Mouse (Mus musculus) E14TG2a.4 (cell line): ENCODE measurements around the gene Aifm1.
A peak's percentile ranks its signal among the peaks of the same experiment; 100 is the strongest.

Experiments
- H3K27me3 ChIP-seq: 2 replicates; pipeline ENCODE4 v1.6.1; 2014; ENCODE audit warnings: low read length, control low read depth; ENCODE audit not compliant: insufficient read depth
- H3K36me3 ChIP-seq: 2 replicates; pipeline ENCODE4 v1.6.1; 2014; ENCODE audit warnings: low read length, control low read depth; ENCODE audit not compliant: insufficient read depth
- H3K4me1 ChIP-seq: replicated peaks from 2 replicates; pipeline ENCODE4 v1.6.1; 2014; ENCODE audit warnings: low read depth, low read length, control low read depth
- H3K4me3 ChIP-seq: replicated peaks from 2 replicates; pipeline ENCODE4 v1.5.1; 2014; ENCODE audit warnings: mild to moderate bottlenecking, low read length
- H3K9me3 ChIP-seq: 2 replicates; pipeline ENCODE4 v1.6.1; 2014; ENCODE audit warnings: low read length, control low read depth
- CTCF ChIP-seq: conservative IDR thresholded peaks from 2 replicates; pipeline ENCODE4 v1.5.1; 2014; ENCODE audit warnings: low read length
- NANOG ChIP-seq: IDR thresholded peaks from 2 replicates; pipeline ENCODE4 v1.6.1; 2014; ENCODE audit warnings: borderline replicate concordance, low read length, mixed read lengths
- POU5F1 ChIP-seq: IDR thresholded peaks from 2 replicates; pipeline ENCODE4 v1.6.1; 2014; ENCODE audit warnings: low read length, borderline replicate concordance

The Aifm1 gene

GRCm38 (mm10) chrX:48434251-48434650 lies 79.1 kb downstream of the Aifm1 start:
- TF ChIP-seq NANOG: no peak
- TF ChIP-seq POU5F1: no peak
- TF ChIP-seq CTCF: no peak
- no peaks in the 10 kb centered on the region for H3K9me3 ChIP-seq
- no peaks in the 10 kb centered on the region for H3K27me3 ChIP-seq
- no peaks in the 10 kb centered on the region for H3K36me3 ChIP-seq
- no peak overlapping the region for H3K4me3 ChIP-seq
- peaks cover 49% of the 10 kb centered on the region for H3K4me1 ChIP-seq

GRCm38 (mm10) chrX:48433527-48433899 lies 79.8 kb downstream of the Aifm1 start:
- Histone ChIP-seq H3K27me3 (no peaks in the 10 kb centered on the region), H3K4me3 (peak overlapping the region; percentile 66), H3K36me3 (no peaks in the 10 kb centered on the region), H3K9me3 (no peaks in the 10 kb centered on the region), H3K4me1 (peaks cover 45% of the 10 kb centered on the region)
- TF ChIP-seq POU5F1 (no peak), NANOG (no peak), CTCF (no peak)

GRCm38 (mm10) chrX:48432599-48433526 lies 80.5 kb downstream of the Aifm1 start:
- Histone ChIP-seq H3K9me3 (no peaks in the 10 kb centered on the region), H3K4me1 (peaks cover 52% of the 10 kb centered on the region), H3K36me3 (no peaks in the 10 kb centered on the region), H3K4me3 (peak overlapping the region; percentile 66), H3K27me3 (no peaks in the 10 kb centered on the region)
- TF ChIP-seq POU5F1 (no peak), CTCF (no peak), NANOG (no peak)

DNA sequence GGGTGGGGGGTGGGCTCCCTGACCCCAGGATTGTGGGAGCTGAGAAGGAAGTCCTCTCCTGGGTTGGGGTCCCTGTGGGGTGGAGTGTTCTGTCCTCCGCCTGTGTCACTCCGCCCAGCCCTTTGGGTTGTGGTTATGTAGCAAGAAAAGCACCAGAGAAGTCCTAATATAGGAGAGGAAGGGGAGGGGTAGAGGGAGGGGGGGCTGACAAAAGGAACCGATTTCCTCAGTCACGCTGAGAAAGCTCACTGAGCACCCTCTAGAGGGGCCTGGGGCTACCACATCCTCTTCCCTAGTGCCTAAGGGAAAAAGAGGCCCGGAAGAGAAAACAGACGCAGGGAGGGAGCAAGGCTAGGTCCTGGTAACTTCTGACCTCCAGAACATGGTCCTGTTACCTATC lies 83.8 kb downstream of the Aifm1 start:
- TF ChIP-seq CTCF: 0 out of 2 replicates have a peak, but pooled peaks have one; percentile 3
- no peak for TF ChIP-seq POU5F1
- no peak for TF ChIP-seq NANOG
- Histone ChIP-seq H3K27me3 (no peaks in the 10 kb centered on the region), H3K4me3 (no peak overlapping the region), H3K4me1 (peaks cover 70% of the 10 kb centered on the region), H3K9me3 (no peaks in the 10 kb centered on the region), H3K36me3 (no peaks in the 10 kb centered on the region)

DNA sequence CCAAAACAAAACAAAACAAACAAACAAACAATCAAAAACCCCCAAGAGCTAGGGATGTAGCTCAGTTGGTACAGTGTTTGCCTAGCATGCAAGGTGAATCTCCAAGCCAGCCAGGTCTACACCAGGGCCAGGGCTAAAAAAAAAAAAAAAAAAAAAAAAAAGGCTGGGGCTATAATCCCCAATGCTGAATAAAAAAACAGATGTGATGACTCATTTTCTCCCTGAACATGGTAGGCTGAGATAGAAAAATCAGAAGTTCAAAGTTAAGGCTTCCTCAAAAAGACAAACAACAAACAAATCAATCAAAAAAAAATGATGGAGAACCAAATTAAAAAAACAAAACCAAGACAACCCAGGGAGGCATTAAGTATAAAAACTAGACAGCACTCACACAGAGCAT lies 84.3 kb downstream of the Aifm1 start:
- Histone ChIP-seq H3K36me3 (no peaks in the 10 kb centered on the region), H3K4me1 (peaks cover 71% of the 10 kb centered on the region), H3K27me3 (no peaks in the 10 kb centered on the region), H3K4me3 (no peak overlapping the region), H3K9me3 (no peaks in the 10 kb centered on the region)
- TF ChIP-seq NANOG: no peak
- no peak for TF ChIP-seq POU5F1
- no peak for TF ChIP-seq CTCF

DNA sequence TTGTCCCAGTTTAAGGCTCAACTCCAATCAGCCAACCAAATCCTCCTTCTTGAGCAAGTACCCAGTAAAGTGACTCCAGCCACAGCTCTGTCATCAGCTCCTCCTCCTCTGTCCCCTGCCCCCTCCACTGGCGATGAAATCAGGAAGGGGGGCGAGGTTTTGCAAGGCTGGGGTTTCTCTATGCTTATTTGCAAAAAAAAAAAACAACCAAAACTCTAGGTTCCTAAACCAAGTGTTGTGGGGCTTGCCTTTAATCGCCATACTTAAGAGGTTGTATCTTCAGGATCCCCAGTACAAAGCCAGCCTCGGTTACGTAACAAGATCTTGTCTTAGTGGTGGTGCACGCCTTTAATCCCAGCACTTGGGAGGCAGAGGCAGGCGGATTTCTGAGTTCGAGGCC lies 84.7 kb downstream of the Aifm1 start:
- Histone ChIP-seq H3K36me3 (no peaks in the 10 kb centered on the region), H3K9me3 (no peaks in the 10 kb centered on the region), H3K4me1 (peaks cover 68% of the 10 kb centered on the region), H3K27me3 (no peaks in the 10 kb centered on the region), H3K4me3 (no peak overlapping the region)
- TF ChIP-seq CTCF: no peak
- no peak for TF ChIP-seq POU5F1
- TF ChIP-seq NANOG: no peak

DNA sequence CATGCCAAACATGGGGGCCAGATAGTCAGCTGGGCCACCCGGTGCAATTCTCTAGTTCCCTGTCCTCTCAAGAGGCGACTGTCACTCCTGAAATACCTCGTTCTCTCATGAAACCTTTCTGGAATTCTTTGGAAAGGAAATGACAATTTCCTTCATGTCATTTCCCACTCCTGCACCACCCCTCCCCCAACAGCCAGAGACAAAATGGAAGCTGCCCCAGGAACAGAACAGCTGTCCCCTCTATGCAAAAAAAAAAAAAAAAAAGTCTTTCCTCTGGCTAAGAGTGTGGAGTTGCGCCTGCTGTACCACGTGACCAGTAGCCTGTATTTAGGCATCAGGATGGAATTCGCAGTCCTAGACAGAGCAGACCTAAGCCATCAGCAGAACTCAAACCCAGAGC lies 85.1 kb downstream of the Aifm1 start:
- TF ChIP-seq CTCF: no peak
- TF ChIP-seq NANOG: no peak
- TF ChIP-seq POU5F1: no peak
- Histone ChIP-seq H3K27me3 (no peaks in the 10 kb centered on the region), H3K4me1 (peaks cover 64% of the 10 kb centered on the region), H3K36me3 (no peaks in the 10 kb centered on the region), H3K9me3 (no peaks in the 10 kb centered on the region), H3K4me3 (no peak overlapping the region)

DNA sequence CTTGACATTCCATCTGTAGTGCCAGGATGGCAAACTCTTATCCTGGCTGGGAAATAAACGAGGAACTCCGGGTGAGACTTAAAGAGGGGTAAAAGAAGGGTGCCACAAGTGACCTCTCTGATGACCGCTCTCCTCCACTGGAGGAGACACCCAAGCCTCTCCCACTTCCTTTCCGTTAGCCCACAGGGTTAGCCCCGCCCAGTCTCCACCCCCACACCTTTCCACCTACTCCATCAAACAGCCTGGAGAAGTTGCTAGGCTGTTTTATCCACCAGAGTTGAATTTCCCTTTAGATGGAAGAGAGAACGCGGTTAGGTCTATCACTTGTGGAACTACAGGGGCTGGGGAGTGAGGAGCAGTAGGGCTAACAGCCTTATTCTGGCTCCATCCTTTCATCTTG lies 88.1 kb downstream of the Aifm1 start:
- no peaks in the 10 kb centered on the region for H3K9me3 ChIP-seq
- peaks cover 48% of the 10 kb centered on the region for H3K4me1 ChIP-seq
- H3K27me3 ChIP-seq: no peaks in the 10 kb centered on the region
- TF ChIP-seq POU5F1 (no peak), CTCF (no peak), NANOG (no peak)
- no peak overlapping the region for H3K4me3 ChIP-seq
- no peaks in the 10 kb centered on the region for H3K36me3 ChIP-seq
